22 mouse cellular contexts compared by ENCODE assay signal in genomic region chr3:60917271-60917670, GRCm38 (mm10).
"Had no signal": no experiment of that assay in that cellular context is flagged by ENCODE, and none has a peak within 500 bp of the region (broad histone marks: within the 10 kb centered on the region; RNA-seq: fewer than 3 reads in every experiment).

No protein-coding gene starts in this region.

- H3K4me1 ChIP-seq: lung, embryonic 15.5 days; midbrain, embryonic 12.5 days; neural tube, embryonic 13.5 days; neural tube, embryonic 15.5 days had no signal

- DNase-seq: liver, postnatal 0 days; lung, adult 2 months; lung, postnatal 14 days; lung, postnatal 36 days; midbrain, embryonic 14.5 days; retina, postnatal 1 day; right cerebral cortex, adult 18-20 months; right cerebral cortex, postnatal 25 days; right cerebral cortex, postnatal 4 days; spleen, adult 18-20 months; thymus, adult 18-20 months; thymus, postnatal 14 days; thymus, postnatal 4 days had no signal

- H3K4me2 ChIP-seq: lung, embryonic 15.5 days; midbrain, embryonic 12.5 days; neural tube, embryonic 13.5 days; neural tube, embryonic 15.5 days had no signal

- ATAC-seq: liver, postnatal 0 days; lung, postnatal 0 days; midbrain, embryonic 16.5 days had no signal

- H3K4me3 ChIP-seq: lung, embryonic 15.5 days; midbrain, embryonic 10.5 days; midbrain, embryonic 12.5 days; myocyte; neural tube, embryonic 13.5 days; neural tube, embryonic 15.5 days had no signal

- H3K36me3 ChIP-seq: lung, embryonic 15.5 days; midbrain, embryonic 10.5 days; midbrain, embryonic 12.5 days; neural tube, embryonic 13.5 days; neural tube, embryonic 15.5 days had no signal

- H3K27me3 ChIP-seq: lung, embryonic 15.5 days; midbrain, embryonic 12.5 days; neural tube, embryonic 13.5 days; neural tube, embryonic 15.5 days had no signal

- H3K9me3 ChIP-seq: lung, embryonic 15.5 days; midbrain, embryonic 10.5 days; midbrain, embryonic 12.5 days; neural tube, embryonic 13.5 days; neural tube, embryonic 15.5 days had no signal

- H3K9ac ChIP-seq: liver, postnatal 0 days; lung, embryonic 15.5 days; midbrain, embryonic 12.5 days; neural tube, embryonic 13.5 days; neural tube, embryonic 15.5 days had no signal

- H3K27ac ChIP-seq: lung, embryonic 15.5 days; macrophage; midbrain, embryonic 10.5 days; midbrain, embryonic 12.5 days; neural tube, embryonic 13.5 days; neural tube, embryonic 15.5 days had no signal
